Mouse (Mus musculus) adipocyte (in vitro differentiated cells): ENCODE results near the gene Gpr101.

Experiments
- DNase-seq: peaks from one replicate; pipeline ENCODE4 v3.0.0-alpha.2; 2016; ENCODE audit warnings: low spot score

Gene Gpr101

DNA sequence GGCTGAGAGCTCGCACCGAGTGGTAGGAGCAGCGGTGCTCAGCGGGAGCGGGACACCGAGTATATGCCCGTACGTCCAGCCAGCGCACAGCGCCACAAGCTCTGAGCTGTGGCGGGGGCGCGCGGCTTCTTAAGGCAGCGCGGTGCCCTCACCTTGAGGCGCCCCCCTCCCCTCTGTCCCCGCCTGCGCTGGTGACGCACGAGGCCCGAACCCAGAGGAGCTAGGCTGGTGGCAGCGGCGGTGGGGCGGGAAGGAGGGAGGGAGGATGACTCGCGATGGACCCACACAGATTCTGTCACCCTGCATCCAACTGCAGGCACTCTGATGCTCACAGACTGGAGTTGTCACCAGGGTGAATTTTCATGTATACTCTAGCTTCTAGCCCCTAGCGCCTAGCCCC, at the start of gene Gpr101:
Gpr101 (minus strand) TSS at position 124 of the 400 bp plus-strand sequence.
- no peak for DNase-seq

- DNase-seq, result no peak
Measured at GRCm38 (mm10) chrX:57521117-57522095, 17.8 kb upstream of the Gpr101 start.

GRCm38 (mm10) chrX:57506247-57506646, 2.7 kb upstream of the Gpr101 start:
- DNase-seq, result no peak
